Mouse (Mus musculus): Measurements from ENCODE around the gene Kdm1b. TPM values are rescaled to one million over a fixed set of nuclear protein-coding genes. Genes with fewer than 3 reads are reported as not detected.

Kdm1b gene
- total and polyA plus RNA-seq, 3 experiments, result 9.6 to 12.6 TPM; not detected in 1

- peaks cover 22 to 34% of the 10 kb centered on the region in 2 experiments for H3K4me1 ChIP-seq (ENCODE audit: control insufficient read depth in 1 of 2, insufficient read depth in 2 of 2, low read length in 2 of 2)
- peak; percentile 24; the same call in 1 of the 2 replicates for TF ChIP-seq TCF12 (IDR thresholded peaks at IDR 0.05; ENCODE audit: low read depth, low read length)
- TF ChIP-seq GATA1 (IDR thresholded peaks at IDR 0.05; ENCODE audit: low read depth, low read length), result 0 out of 2 replicates have a peak, but pooled peaks have one; percentile 41
- TF ChIP-seq KAT2A (conservative IDR thresholded peaks at IDR 0.05; ENCODE audit: low read depth, low read length), result no peak
- TF ChIP-seq UBTF (IDR thresholded peaks at IDR 0.05; ENCODE audit: borderline replicate concordance, insufficient read depth, low read depth, low read length), result no peak
- no peak for TF ChIP-seq USF1 (IDR thresholded peaks at IDR 0.05; ENCODE audit: low read depth, low read length)
- H3K79me2 ChIP-seq (ENCODE audit: control insufficient read depth, insufficient read depth, low read length, poor library complexity), result no peaks in the 10 kb centered on the region
- H3K27ac ChIP-seq (ENCODE audit: control insufficient read depth, low read depth, low read length), result peak overlapping the region; percentile 75
- peak; percentile 32 for DNase-seq (ENCODE audit: low read depth, low spot score)
- peak overlapping the region; percentile 44 for H3K9ac ChIP-seq (ENCODE audit: control insufficient read depth, low read depth, low read length, poor library complexity, severe bottlenecking)
- no peaks in the 10 kb centered on the region for H3K9me3 ChIP-seq (replicated peaks; ENCODE audit: insufficient read depth, low read length)
- no peak overlapping the region for H3K4me3 ChIP-seq (ENCODE audit: control insufficient read depth in 1 of 2, insufficient read depth in 1 of 2, low read depth in 2 of 2, low read length in 2 of 2)
- H3K36me3 ChIP-seq (ENCODE audit: control insufficient read depth in 1 of 2, insufficient read depth in 2 of 2, low read length in 2 of 2), result peaks cover 0 to 31% of the 10 kb centered on the region in 2 experiments; a peak in 2 of 4 replicates
- H3K27me3 ChIP-seq (ENCODE audit: control insufficient read depth in 1 of 2, insufficient read depth in 2 of 2, low read length in 2 of 2), result no peaks in the 10 kb centered on the region
These were observed 72.7 kb downstream of the Kdm1b start for GRCm38 (mm10) chr13:47116000-47116399.

- H3K79me2 ChIP-seq (ENCODE audit: control insufficient read depth, insufficient read depth, low read length, poor library complexity), result no peaks in the 10 kb centered on the region
- H3K9ac ChIP-seq (ENCODE audit: control insufficient read depth, low read depth, low read length, poor library complexity, severe bottlenecking), result no peak overlapping the region
- no peak for DNase-seq (ENCODE audit: low read depth, low spot score)
- no peak overlapping the region for H3K27ac ChIP-seq (ENCODE audit: control insufficient read depth, low read depth, low read length)
- peaks cover 0 to 6% of the 10 kb centered on the region in 2 experiments; a peak in 2 of 4 replicates for H3K36me3 ChIP-seq (ENCODE audit: control insufficient read depth in 1 of 2, insufficient read depth in 2 of 2, low read length in 2 of 2)
- H3K27me3 ChIP-seq (ENCODE audit: control insufficient read depth in 1 of 2, insufficient read depth in 2 of 2, low read length in 2 of 2), result no peaks in the 10 kb centered on the region
- H3K4me3 ChIP-seq (ENCODE audit: control insufficient read depth in 1 of 2, insufficient read depth in 1 of 2, low read depth in 2 of 2, low read length in 2 of 2), result no peak overlapping the region
- H3K4me1 ChIP-seq (ENCODE audit: control insufficient read depth in 1 of 2, insufficient read depth in 2 of 2, low read length in 2 of 2), result peaks cover 6 to 7% of the 10 kb centered on the region in 2 experiments; a peak in 3 of 4 replicates
- TF ChIP-seq TAL1 (IDR thresholded peaks at IDR 0.05; ENCODE audit: low read length) (no peak), POLR2AphosphoS2 (IDR thresholded peaks at IDR 0.05; ENCODE audit: low read length) (no peak), SIN3A (IDR thresholded peaks at IDR 0.05; ENCODE audit: low read length) (no peak), ZNF384 (IDR thresholded peaks at IDR 0.05; ENCODE audit: low read depth, low read length) (no peak), KAT2A (conservative IDR thresholded peaks at IDR 0.05; ENCODE audit: low read depth, low read length) (no peak), RCOR1 (IDR thresholded peaks at IDR 0.05; ENCODE audit: low read depth, low read length) (no peak), JUND (IDR thresholded peaks at IDR 0.05; ENCODE audit: low read depth, low read length) (no peak)
- no peaks in the 10 kb centered on the region for H3K9me3 ChIP-seq (replicated peaks; ENCODE audit: insufficient read depth, low read length)
These were observed 78.1 kb downstream of the Kdm1b start for GRCm38 (mm10) chr13:47121333-47121889.

DNA sequence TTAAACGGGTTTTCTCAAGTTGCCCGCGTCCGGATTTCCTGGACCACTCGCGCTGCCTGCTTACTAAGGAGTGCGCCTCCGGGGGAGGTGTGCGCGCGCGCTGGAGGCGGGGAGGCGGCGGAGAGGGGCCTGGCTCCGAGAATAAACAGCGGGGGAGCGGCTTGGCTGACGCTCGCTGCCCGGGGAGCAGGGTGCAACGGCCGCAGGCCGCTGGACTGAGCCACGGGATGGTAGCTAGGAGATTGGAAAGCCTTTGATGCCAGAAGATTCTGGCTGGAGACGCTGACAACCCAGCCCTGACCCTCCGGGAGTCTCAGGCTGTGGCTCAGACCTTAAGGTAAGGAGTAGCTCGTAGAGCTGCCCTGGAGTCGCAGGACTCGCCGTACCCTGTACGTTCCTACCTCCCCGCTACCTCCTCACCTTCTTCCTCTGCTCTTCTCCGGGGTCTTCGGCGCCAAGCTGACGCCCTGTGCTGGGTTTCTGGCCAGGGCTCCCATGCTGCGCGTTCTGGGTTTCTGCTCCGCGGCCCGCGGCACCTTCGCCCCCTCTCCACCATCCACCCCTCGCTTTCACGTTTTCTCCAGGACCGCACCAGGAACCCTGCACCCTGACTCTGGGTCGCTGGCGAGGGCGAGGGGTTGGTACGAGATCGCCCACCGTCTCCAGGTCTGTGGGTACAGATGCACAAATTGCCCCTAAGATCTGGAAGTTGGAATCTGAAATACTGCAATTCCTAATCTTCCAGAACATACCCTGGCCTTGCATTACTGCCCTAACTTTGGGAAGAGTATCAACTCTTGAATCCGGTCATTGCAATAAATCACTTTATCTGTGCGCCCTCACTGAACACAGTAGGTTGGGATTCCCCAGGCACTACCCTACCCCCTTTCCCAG lies 79.5 kb downstream of the Kdm1b start, which contains the start of gene Rnf144b:
Rnf144b (plus strand) TSS at position 120 of the 894 bp plus-strand sequence.
- H3K79me2 ChIP-seq (ENCODE audit: control insufficient read depth, insufficient read depth, low read length, poor library complexity), result no peaks in the 10 kb centered on the region
- no peaks in the 10 kb centered on the region for H3K27me3 ChIP-seq (ENCODE audit: control insufficient read depth in 1 of 2, insufficient read depth in 2 of 2, low read length in 2 of 2)
- no peak within 1 kb of the TSS for H3K4me3 ChIP-seq (ENCODE audit: control insufficient read depth in 1 of 2, insufficient read depth in 1 of 2, low read depth in 2 of 2, low read length in 2 of 2)
- no peaks in the 10 kb centered on the region; a peak in 1 of 4 replicates for H3K4me1 ChIP-seq (ENCODE audit: control insufficient read depth in 1 of 2, insufficient read depth in 2 of 2, low read length in 2 of 2)
- H3K27ac ChIP-seq (ENCODE audit: control insufficient read depth, low read depth, low read length), result no peak within 1 kb of the TSS
- H3K9me3 ChIP-seq (replicated peaks; ENCODE audit: insufficient read depth, low read length), result no peaks in the 10 kb centered on the region
- H3K9ac ChIP-seq (ENCODE audit: control insufficient read depth, low read depth, low read length, poor library complexity, severe bottlenecking), result no peak within 1 kb of the TSS
- H3K36me3 ChIP-seq (ENCODE audit: control insufficient read depth in 1 of 2, insufficient read depth in 2 of 2, low read length in 2 of 2), result no peaks in the 10 kb centered on the region
- no peak for TF ChIP-seq ETS1 (IDR thresholded peaks at IDR 0.05; ENCODE audit: low read depth, low read length)
- TF ChIP-seq HCFC1 (IDR thresholded peaks at IDR 0.05; ENCODE audit: low read depth, low read length), result no peak
- no peak for TF ChIP-seq POLR2AphosphoS5 (IDR thresholded peaks at IDR 0.05; ENCODE audit: borderline replicate concordance, low read depth, low read length)
- no peak for TF ChIP-seq MYB (IDR thresholded peaks at IDR 0.05; ENCODE audit: low read depth, low read length)
- TF ChIP-seq ELF1 (IDR thresholded peaks at IDR 0.05; ENCODE audit: low read depth, low read length), result no peak
- TF ChIP-seq MXI1 (IDR thresholded peaks at IDR 0.05; ENCODE audit: low read depth, low read length), result no peak
- no peak for TF ChIP-seq ZC3H11A (IDR thresholded peaks at IDR 0.05; ENCODE audit: low read depth, low read length)
- no peak for TF ChIP-seq UBTF (IDR thresholded peaks at IDR 0.05; ENCODE audit: borderline replicate concordance, insufficient read depth, low read depth, low read length)
- TF ChIP-seq ZMIZ1 (IDR thresholded peaks at IDR 0.05; ENCODE audit: low read depth, low read length), result no peak
- no peak for TF ChIP-seq MAFK (IDR thresholded peaks at IDR 0.05; ENCODE audit: borderline replicate concordance, low read depth, low read length)
- no peak for TF ChIP-seq KAT2A (conservative IDR thresholded peaks at IDR 0.05; ENCODE audit: low read depth, low read length)
- no peak for TF ChIP-seq CHD1 (IDR thresholded peaks at IDR 0.05; ENCODE audit: low read depth, low read length)
- no peak for DNase-seq (ENCODE audit: low read depth, low spot score)
